ENCODE assay signal across 8 mouse cellular contexts in genomic region chr19:4509986-4510963, GRCm38 (mm10). TPM values are rescaled to one million over a fixed set of nuclear protein-coding genes. Genes with fewer than 3 reads are reported as not detected.
DNase-seq lines count a peak whose midpoint lies in the region; ATAC-seq and TF ChIP-seq lines count a peak whose summit lies in the region.

Pcx (plus strand) TSS chr19:4510472.

- intact Hi-C loops in gastrocnemius, adult 2 months (cut with DNase I) = loop anchor here (5.0 kb wide), 2 partner anchors 67 to 102 kb away; no protein-coding TSS in a partner anchor
- intact Hi-C loops in left cerebral cortex, adult 2 months (cut with DNase I) = loop anchor here (2.0 to 10.0 kb wide), 5 partner anchors 25 to 335 kb away; partner anchors contain the start of gene Lrfn4

- no peaks in the 10 kb centered on the region for H3K36me3 ChIP-seq in hindbrain, postnatal 0 days (ENCODE audit: insufficient read depth, low read length)

- peak; percentile 96 for ATAC-seq in common myeloid progenitor, adult 5-6 weeks (replicated peaks; ENCODE audit: low read depth, poor library complexity, severe bottlenecking)
- ATAC-seq in hindbrain, postnatal 0 days = peak; percentile 100
- ATAC-seq in megakaryocyte, adult 5-6 weeks (ENCODE audit: poor library complexity, severe bottlenecking) = peak; percentile 96

- peak within 1 kb of the TSS; percentile 84 for H3K4me2 ChIP-seq in hindbrain, postnatal 0 days (ENCODE audit: low read depth, low read length)

- H3K27me3 ChIP-seq in hindbrain, postnatal 0 days (ENCODE audit: insufficient read depth, low read length) = no peaks in the 10 kb centered on the region

- under 1% methylated on average over 80 of the region's 82 CpGs for WGBS in hindbrain, postnatal 0 days

- no peaks in the 10 kb centered on the region for H3K9me3 ChIP-seq in hindbrain, postnatal 0 days (ENCODE audit: low read length)

- peak within 1 kb of the TSS; percentile 79 for H3K4me3 ChIP-seq in gastrocnemius, adult 2 months
- H3K4me3 ChIP-seq in hindbrain, postnatal 0 days (ENCODE audit: low read length) = peak within 1 kb of the TSS; percentile 74
- peak within 1 kb of the TSS; percentile 93 for H3K4me3 ChIP-seq in left cerebral cortex, adult 2 months

- TF ChIP-seq CTCF in gastrocnemius, adult 2 months (IDR thresholded peaks at IDR 0.05) = no peak
- peak; percentile 13; the same call in 1 of the 2 replicates for TF ChIP-seq CTCF in hindbrain, postnatal 0 days (IDR thresholded peaks at IDR 0.05; ENCODE audit: low read depth)
- TF ChIP-seq CTCF in left cerebral cortex, adult 2 months (IDR thresholded peaks at IDR 0.05) = no peak

- DNase-seq in ZHBTc4 (ENCODE audit: low read depth, low spot score) = peak; percentile 100
- peak; percentile 99 for DNase-seq in gastrocnemius, adult 2 months
- peak; percentile 100 for DNase-seq in hindbrain, postnatal 0 days (ENCODE audit: low spot score)
- DNase-seq in left cerebral cortex, adult 2 months (ENCODE audit: extremely low spot score in 1 of 2, low spot score in 2 of 2) = peak; percentile 97 to 99
- peak; percentile 99 for DNase-seq in right cerebral cortex, adult 2 months (ENCODE audit: low spot score in 2 of 2)
- DNase-seq in urinary bladder, postnatal 14 days (ENCODE audit: low spot score) = peak; percentile 99

- H3K27ac ChIP-seq in gastrocnemius, adult 2 months = peak within 1 kb of the TSS; percentile 98
- H3K27ac ChIP-seq in hindbrain, postnatal 0 days = peak within 1 kb of the TSS; percentile 64; the same call in 1 of the 2 replicates
- peak within 1 kb of the TSS; percentile 65 for H3K27ac ChIP-seq in left cerebral cortex, adult 2 months

- H3K9ac ChIP-seq in hindbrain, postnatal 0 days (replicated peaks; ENCODE audit: low read length) = peak within 1 kb of the TSS; percentile 54

- peaks cover 7% of the 10 kb centered on the region; the same call in 1 of the 2 replicates for H3K4me1 ChIP-seq in hindbrain, postnatal 0 days (ENCODE audit: insufficient read depth, low read length)

RNA-seq across cellular contexts. Expression of gene Pcx, which starts in this region (rescaled TPM):
- 1.6 and 1.8 TPM in 2 replicates for total RNA-seq in common myeloid progenitor, adult 5-6 weeks (2017)
- total RNA-seq in gastrocnemius, adult 2 months (2021) = 100 to 1,000 TPM in 1 of 2 experiments, 10 to 100 TPM in 1; 94.6 to 119 TPM
- 82.6 and 84.0 TPM in 2 replicates for total RNA-seq in hindbrain, postnatal 0 days (2014; rRNA removed)
- polyA plus RNA-seq in hindbrain, postnatal 0 days (2015; fragmentation: Nextera tagmentation; extraction: Ambion mirVana) = 50.5 and 53.6 TPM in 2 replicates
- total RNA-seq in left cerebral cortex, adult 2 months (2021) = 10 to 100 TPM; 63.2 to 72.1 TPM
- 0.22 and 0.64 TPM in 2 replicates for total RNA-seq in megakaryocyte, adult 5-6 weeks (2015)
- total RNA-seq in megakaryocyte, adult 5-6 weeks (2017) = 0.62 and 0.69 TPM in 2 replicates

Comparison
In these comparisons a context has a peak if more than half of its experiments do, and no peak if none do; other contexts are left out.
1. Peak in every context shown above with its lines: DNase-seq, ATAC-seq, H3K4me3 ChIP-seq and H3K27ac ChIP-seq.
2. RNA of gene Pcx (total RNA-seq): 94.6 to 119 TPM in gastrocnemius, adult 2 months, 82.6 to 84.0 TPM in hindbrain, postnatal 0 days and 63.2 to 72.1 TPM in left cerebral cortex, adult 2 months; 1.6 to 1.8 TPM in common myeloid progenitor, adult 5-6 weeks and 0.22 to 0.69 TPM in megakaryocyte, adult 5-6 weeks; every median in the first group is over 10 times any median in the second.
3. Peak in ATAC-seq in megakaryocyte, adult 5-6 weeks; RNA of the gene not detected or under 1 TPM.